ENCODE assay signal across 9 mouse cellular contexts in the genomic region with DNA sequence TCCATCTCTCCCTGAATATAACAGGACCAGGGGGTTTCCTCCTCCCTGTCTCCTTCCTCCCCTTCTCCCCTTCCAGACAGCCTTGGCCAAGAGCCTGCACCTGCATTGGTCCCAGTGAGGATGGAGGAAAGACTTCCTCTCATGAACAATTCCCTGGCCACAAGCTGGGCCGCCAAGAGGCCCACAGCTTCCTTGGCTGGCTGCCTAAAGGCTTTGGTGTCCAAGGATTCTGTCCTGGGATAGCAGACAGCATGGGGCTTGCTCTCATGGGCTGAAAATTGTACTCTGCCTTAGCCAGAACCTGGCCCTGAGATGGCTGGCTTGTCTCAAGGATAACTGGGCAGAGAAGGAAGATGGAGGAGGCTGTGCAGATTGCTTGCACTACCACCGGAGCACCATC.
DNase-seq lines count a peak whose midpoint lies in the region; ATAC-seq and TF ChIP-seq lines count a peak whose summit lies in the region.
"Had no signal": no experiment of that assay in that cellular context is flagged by ENCODE, and none has a peak within 500 bp of the region (broad histone marks: within the 10 kb centered on the region; RNA-seq: fewer than 3 reads in every experiment).

No protein-coding gene starts in this region.

- 69% methylated on average over 2 of the region's 2 CpGs for WGBS in heart, embryonic 12.5 days
- WGBS in liver, postnatal 0 days (ENCODE audit: insufficient replicate concordance): 89% methylated on average over 2 of the region's 2 CpGs

- TF ChIP-seq CTCF in liver, postnatal 0 days (IDR thresholded peaks at IDR 0.05; ENCODE audit: low read depth): no peak

- H3K4me2 ChIP-seq in heart, embryonic 12.5 days: no peak overlapping the region
- no peak overlapping the region for H3K4me2 ChIP-seq in liver, postnatal 0 days (ENCODE audit: low read depth, low read length)

- H3K27ac ChIP-seq in heart, embryonic 12.5 days (ENCODE audit: poor library complexity, severe bottlenecking): no peak overlapping the region
- no peak overlapping the region for H3K27ac ChIP-seq in liver, postnatal 0 days (ENCODE audit: low read depth)
- H3K27ac ChIP-seq: limb, embryonic 10.5 days had no signal

- TF ChIP-seq EP300 in liver, postnatal 0 days (IDR thresholded peaks at IDR 0.05; ENCODE audit: low read depth): no peak

- H3K4me3 ChIP-seq in heart, embryonic 12.5 days: no peak overlapping the region
- H3K4me3 ChIP-seq in liver, postnatal 0 days (ENCODE audit: low read depth, low read length): no peak overlapping the region
- H3K4me3 ChIP-seq: limb, embryonic 10.5 days had no signal

- DNase-seq in heart, adult 18-20 months: peak; percentile 57 to 77
- peak; percentile 53 for DNase-seq in 3T3-L1 (ENCODE audit: low read depth, low spot score)
- peak; percentile 46 for DNase-seq in cerebellum, adult 9-11 months
- peak; percentile 65 for DNase-seq in kidney, postnatal 14 days
- no peak for DNase-seq in liver, postnatal 0 days
- DNase-seq in retina, embryonic 14.5 days (ENCODE audit: low spot score): no peak
- DNase-seq in thymus, postnatal 25 days: no peak

- no peak overlapping the region for H3K9ac ChIP-seq in heart, embryonic 12.5 days
- no peak overlapping the region for H3K9ac ChIP-seq in liver, postnatal 0 days (replicated peaks)

- H3K36me3 ChIP-seq in heart, embryonic 12.5 days: no peaks in the 10 kb centered on the region
- H3K36me3 ChIP-seq in liver, postnatal 0 days (replicated peaks; ENCODE audit: insufficient read depth, low read length): no peaks in the 10 kb centered on the region
- H3K36me3 ChIP-seq: limb, embryonic 10.5 days had no signal

- H3K9me3 ChIP-seq in heart, embryonic 12.5 days (replicated peaks): 0 out of 2 replicates have a peak, but pooled peaks cover 4% of the 10 kb centered on the region
- no peaks in the 10 kb centered on the region for H3K9me3 ChIP-seq in liver, postnatal 0 days (ENCODE audit: low read length)
- H3K9me3 ChIP-seq: limb, embryonic 10.5 days had no signal

- H3K4me1 ChIP-seq in heart, embryonic 12.5 days (replicated peaks): peaks cover 24% of the 10 kb centered on the region
- H3K4me1 ChIP-seq in liver, postnatal 0 days (ENCODE audit: insufficient read depth): no peaks in the 10 kb centered on the region

- H3K27me3 ChIP-seq in heart, embryonic 12.5 days (replicated peaks): 0 out of 2 replicates have a peak, but pooled peaks cover 4% of the 10 kb centered on the region
- no peaks in the 10 kb centered on the region for H3K27me3 ChIP-seq in liver, postnatal 0 days (ENCODE audit: insufficient read depth, low read length)

- ATAC-seq in heart, embryonic 12.5 days (ENCODE audit: insufficient number of reproducible peaks, low FRiP score): no peak
- no peak for ATAC-seq in liver, postnatal 0 days

Comparison
In these comparisons a context has a peak if more than half of its experiments do, and no peak if none do; other contexts are left out.
1. DNase-seq: peak in heart, adult 18-20 months (2 of 2), 3T3-L1 (single experiment), cerebellum, adult 9-11 months (single experiment) and kidney, postnatal 14 days (single experiment); none in liver, postnatal 0 days (single experiment), retina, embryonic 14.5 days (single experiment) and thymus, postnatal 25 days (single experiment).